Mouse (Mus musculus) heart, embryonic 15.5 days (tissue): Measurements from ENCODE around the gene Rnf43. TPM values are rescaled to one million over a fixed set of nuclear protein-coding genes. Genes with fewer than 3 reads are reported as not detected.

Experiments used
- ATAC-seq: fragments of 200-750 bp; cut with Nextera tagmentation; replicated peaks from 2 replicates; pipeline ENCODE4 v1.8.0; 2017; ENCODE audit warnings: low read depth, moderate TSS enrichment; ENCODE audit not compliant: insufficient number of reproducible peaks, insufficient read depth, low FRiP score
- H3K27ac ChIP-seq: fragments of 300-500 bp; sonication (generic); 2 replicates; pipeline ENCODE4 v1.5.1; 2015; ENCODE audit warnings: mild to moderate bottlenecking, inconsistent platforms
- H3K27me3 ChIP-seq: fragments of 300-500 bp; sonication (generic); 2 replicates; pipeline ENCODE4 v1.6.1; 2015; ENCODE audit warnings: inconsistent platforms
- H3K36me3 ChIP-seq: fragments of 300-500 bp; sonication (generic); 2 replicates; pipeline ENCODE4 v1.6.1; 2015; ENCODE audit warnings: mild to moderate bottlenecking, inconsistent platforms
- H3K4me1 ChIP-seq: fragments of 300-500 bp; sonication (generic); replicated peaks from 2 replicates; pipeline ENCODE4 v1.6.1; 2015; ENCODE audit warnings: inconsistent platforms
- H3K4me2 ChIP-seq: fragments of 300-500 bp; sonication (generic); 2 replicates; pipeline ENCODE4 v1.6.1; 2015; ENCODE audit warnings: inconsistent platforms, mild to moderate bottlenecking, moderate library complexity
- H3K4me3 ChIP-seq: fragments of 300-500 bp; sonication (generic); 2 replicates; pipeline ENCODE4 v1.5.1; 2015; ENCODE audit warnings: mild to moderate bottlenecking, inconsistent platforms
- H3K9ac ChIP-seq: fragments of 300-500 bp; sonication (generic); 2 replicates; pipeline ENCODE4 v1.6.1; 2015; ENCODE audit warnings: mild to moderate bottlenecking, inconsistent platforms
- H3K9me3 ChIP-seq: fragments of 300-500 bp; sonication (generic); replicated peaks from 2 replicates; pipeline ENCODE4 v1.6.1; 2016; ENCODE audit warnings: inconsistent platforms
- WGBS: fragments of 180-500 bp; shearing (Covaris S2); methylation state at CpG from one replicate; pipeline ENCODE4 v1.1.7; 2015; ENCODE audit warnings: mixed read lengths; 5-methylcytosine and 5-hydroxymethylcytosine counted together
- polyA plus RNA-seq: library from polyadenylated mRNA; unstranded; fragments of >200 nt; fragmentation: Nextera tagmentation; extraction: Ambion mirVana; gene quantifications from 2 replicates; pipeline ENCODE4 v1.2.1, GENCODE M21; 2015

Rnf43 gene
- polyA plus RNA-seq: 1.3 and 3.3 TPM in 2 replicates

DNA sequence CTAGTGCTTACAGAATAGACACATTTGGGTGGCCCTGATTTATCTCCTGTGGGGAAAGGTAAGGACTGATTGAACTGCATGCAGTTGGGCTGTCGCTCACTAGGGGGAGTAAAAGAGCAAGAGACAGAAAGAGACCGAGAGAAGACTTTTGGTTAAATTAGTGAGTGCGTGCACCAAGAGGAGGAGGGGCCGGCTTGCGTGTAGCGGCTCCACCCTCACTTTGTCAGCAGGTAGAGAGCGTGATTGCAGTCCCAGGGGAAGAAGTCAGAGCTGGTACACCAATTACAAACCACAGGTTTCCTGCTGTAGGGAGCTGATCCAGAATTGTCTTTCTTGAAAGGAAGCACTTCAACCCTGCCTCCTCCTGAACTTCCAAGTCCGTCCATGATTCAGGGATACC, at the start of gene Rnf43:
TSS of gene Rnf43 (plus strand) at position 316 of the 400 bp plus-strand sequence.
- peaks cover 10% of the 10 kb centered on the region for H3K27me3 ChIP-seq
- under 1% methylated on average over 8 of the region's 8 CpGs for WGBS
- peak within 1 kb of the TSS; percentile 78 for H3K4me2 ChIP-seq
- H3K9me3 ChIP-seq: no peaks in the 10 kb centered on the region
- 0 out of 2 replicates have a peak, but pooled peaks cover 6% of the 10 kb centered on the region for H3K4me1 ChIP-seq
- H3K36me3 ChIP-seq: no peaks in the 10 kb centered on the region
- H3K4me3 ChIP-seq: peak within 1 kb of the TSS; percentile 53
- ATAC-seq: peak; percentile 35; the same call in 1 of the 2 replicates
- H3K27ac ChIP-seq: no peak within 1 kb of the TSS
- peak within 1 kb of the TSS; percentile 42 for H3K9ac ChIP-seq

DNA sequence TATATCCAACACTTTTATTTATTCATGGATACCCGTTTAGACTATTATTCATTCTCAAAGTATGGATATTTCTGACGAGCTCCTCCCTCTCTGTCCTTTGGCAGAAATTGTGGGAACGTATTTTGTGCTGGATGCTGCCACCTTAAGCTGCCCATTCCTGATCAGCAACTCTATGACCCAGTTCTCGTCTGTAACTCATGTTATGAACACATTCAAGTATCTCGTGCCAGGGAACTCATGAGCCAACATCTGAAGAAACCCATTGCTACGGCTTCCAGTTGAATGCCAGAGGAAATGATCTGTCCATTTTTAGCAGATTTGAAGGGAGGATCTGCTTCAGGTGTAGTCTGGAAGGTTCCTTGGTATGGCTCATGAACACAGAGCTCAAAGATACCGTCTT, 48.5 kb upstream of the Rnf43 start:
- no peaks in the 10 kb centered on the region for H3K4me1 ChIP-seq
- H3K27me3 ChIP-seq: no peaks in the 10 kb centered on the region
- H3K9ac ChIP-seq: no peak overlapping the region
- no peaks in the 10 kb centered on the region for H3K9me3 ChIP-seq
- no peak for ATAC-seq
- no peak overlapping the region for H3K4me2 ChIP-seq
- H3K27ac ChIP-seq: no peak overlapping the region
- peaks cover 90% of the 10 kb centered on the region for H3K36me3 ChIP-seq
- WGBS: 88% methylated on average over 7 of the region's 7 CpGs
- H3K4me3 ChIP-seq: no peak overlapping the region

DNA sequence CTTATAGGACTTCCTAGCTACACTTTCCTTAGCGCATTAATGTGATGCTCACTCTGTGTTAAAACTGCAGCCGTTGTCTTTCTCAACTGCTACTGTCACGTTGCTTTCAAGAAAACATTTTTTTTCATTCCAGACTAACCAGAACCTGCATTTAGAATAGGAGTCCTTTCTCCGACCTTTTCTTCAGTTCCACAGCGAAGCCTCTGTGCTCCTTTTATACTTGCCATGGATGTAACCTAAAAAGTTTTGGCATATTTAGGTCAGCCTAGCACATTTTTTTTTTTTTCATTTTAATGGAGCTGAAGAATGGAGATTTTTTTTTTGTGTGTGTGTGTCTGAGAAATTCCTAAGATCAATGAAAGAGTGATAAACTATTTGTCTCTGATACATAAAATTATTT, 47.0 kb upstream of the Rnf43 start:
- Histone ChIP-seq H3K9ac (no peak overlapping the region), H3K27ac (no peak overlapping the region), H3K4me2 (no peak overlapping the region), H3K36me3 (peaks cover 77% of the 10 kb centered on the region), H3K9me3 (no peaks in the 10 kb centered on the region), H3K4me3 (no peak overlapping the region), H3K27me3 (no peaks in the 10 kb centered on the region), H3K4me1 (no peaks in the 10 kb centered on the region)
- 92% methylated on average over 5 of the region's 5 CpGs for WGBS
- ATAC-seq: no peak

DNA sequence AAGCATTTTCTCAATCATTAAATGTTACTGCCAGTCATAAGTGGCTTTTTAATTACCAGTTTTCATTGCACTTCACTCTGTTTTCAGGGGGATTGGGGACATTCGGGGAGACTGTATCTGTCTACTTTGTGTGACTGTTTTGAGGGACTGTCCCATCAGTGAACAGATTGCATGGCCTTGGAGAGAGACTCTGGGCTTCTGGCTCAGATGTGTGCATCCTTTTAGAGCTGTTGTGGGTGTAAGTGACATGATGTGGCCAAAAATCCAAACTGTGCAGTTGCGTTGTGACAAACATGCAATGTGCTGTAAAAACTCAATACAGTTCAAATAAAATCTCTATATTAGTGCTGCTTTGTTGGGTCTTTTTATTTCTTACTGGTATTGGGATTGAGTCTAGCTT, 46.6 kb upstream of the Rnf43 start:
- 92% methylated on average over 2 of the region's 2 CpGs for WGBS
- H3K9ac ChIP-seq: no peak overlapping the region
- no peak for ATAC-seq
- H3K27me3 ChIP-seq: no peaks in the 10 kb centered on the region
- H3K4me1 ChIP-seq: no peaks in the 10 kb centered on the region
- no peaks in the 10 kb centered on the region for H3K9me3 ChIP-seq
- peaks cover 73% of the 10 kb centered on the region for H3K36me3 ChIP-seq
- no peak overlapping the region for H3K27ac ChIP-seq
- no peak overlapping the region for H3K4me2 ChIP-seq
- H3K4me3 ChIP-seq: no peak overlapping the region

DNA sequence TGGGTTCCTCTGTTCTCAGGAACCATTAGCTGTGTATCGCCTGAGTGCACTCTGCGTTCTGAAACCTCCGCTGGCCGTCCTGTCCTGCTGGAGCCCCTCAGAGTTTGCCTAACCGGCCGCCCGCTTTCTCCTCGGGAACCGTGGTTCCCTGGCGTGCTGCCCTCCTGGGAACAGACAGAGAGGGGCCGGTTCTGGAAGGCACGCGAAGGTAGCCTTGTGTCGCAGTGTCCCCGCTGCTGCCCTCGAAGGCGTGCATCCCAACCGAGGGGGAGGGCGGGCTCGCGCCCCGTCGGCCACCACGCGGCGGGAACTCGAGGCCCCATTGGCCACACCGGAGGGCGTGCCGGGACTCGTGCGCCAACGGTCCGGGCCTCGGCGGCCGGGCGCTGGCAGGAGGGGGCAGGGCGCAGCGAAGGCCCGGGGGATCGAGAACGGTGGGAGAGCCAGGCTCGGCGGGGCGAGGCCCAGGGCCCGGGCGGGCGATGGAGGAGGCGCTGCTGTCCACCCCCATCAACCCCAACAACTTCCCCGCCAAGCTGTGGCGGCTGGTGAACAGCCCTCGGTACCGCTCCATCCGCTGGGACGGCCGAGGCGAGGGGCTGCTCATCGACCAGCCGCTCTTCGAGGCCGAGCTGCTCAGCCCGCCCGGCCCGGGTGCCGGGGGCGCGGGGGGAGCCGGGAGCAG, 45.6 kb upstream of the Rnf43 start, which contains the start of gene Hsf5:
TSS of gene Hsf5 (plus strand) at position 375 of the 685 bp plus-strand sequence.
- H3K27ac ChIP-seq: no peak within 1 kb of the TSS
- H3K9ac ChIP-seq: no peak within 1 kb of the TSS
- peaks cover 63% of the 10 kb centered on the region for H3K36me3 ChIP-seq
- H3K27me3 ChIP-seq: no peaks in the 10 kb centered on the region
- H3K9me3 ChIP-seq: no peaks in the 10 kb centered on the region
- H3K4me1 ChIP-seq: no peaks in the 10 kb centered on the region
- WGBS: 85% methylated on average over 69 of the region's 69 CpGs
- no peak for ATAC-seq
- no peak within 1 kb of the TSS for H3K4me2 ChIP-seq
- no peak within 1 kb of the TSS for H3K4me3 ChIP-seq

DNA sequence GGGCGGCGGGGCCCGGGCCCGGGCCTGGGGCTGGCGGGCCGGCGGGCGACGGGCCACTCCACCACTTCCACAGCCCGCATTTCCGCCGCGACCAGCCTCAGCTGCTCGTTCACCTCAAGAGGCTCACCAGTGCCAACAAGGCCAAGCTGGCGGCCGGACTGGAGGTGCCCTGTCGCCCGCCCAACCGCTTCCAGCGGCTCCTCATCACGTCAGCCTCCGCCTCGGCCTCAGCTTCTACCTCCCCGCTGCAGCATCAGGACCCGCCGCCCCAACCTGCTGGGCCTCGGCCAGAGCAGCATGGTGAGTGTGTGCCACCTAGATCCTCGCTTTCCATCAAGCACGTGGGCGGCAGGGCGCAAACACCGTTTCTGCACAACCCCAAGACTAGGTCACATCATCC, 44.9 kb upstream of the Rnf43 start:
- Histone ChIP-seq H3K27ac (no peak overlapping the region), H3K4me3 (no peak overlapping the region), H3K27me3 (no peaks in the 10 kb centered on the region), H3K36me3 (peaks cover 59% of the 10 kb centered on the region), H3K9me3 (no peaks in the 10 kb centered on the region), H3K9ac (no peak overlapping the region), H3K4me2 (no peak overlapping the region), H3K4me1 (no peaks in the 10 kb centered on the region)
- WGBS: 94% methylated on average over 32 of the region's 32 CpGs
- ATAC-seq: no peak

DNA sequence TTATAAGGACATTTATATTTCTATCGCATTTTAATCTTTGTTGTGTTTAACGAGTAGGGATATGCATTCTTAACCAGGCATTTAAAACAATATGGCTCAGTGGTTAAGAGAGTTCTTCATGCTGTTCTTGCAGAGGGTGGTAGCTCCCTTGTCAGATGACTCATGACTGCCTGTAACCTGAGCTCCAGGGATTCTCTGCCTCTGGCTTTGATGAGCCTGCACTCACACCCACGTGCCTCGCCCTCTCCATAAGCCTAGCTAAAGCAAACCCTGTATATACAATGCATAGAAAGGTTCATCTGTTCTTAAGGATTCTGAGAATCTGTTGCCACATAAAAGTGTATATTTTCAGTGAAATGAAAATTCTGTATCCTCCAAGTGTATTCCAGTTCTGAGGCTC, 39.4 kb upstream of the Rnf43 start:
- H3K27me3 ChIP-seq: no peaks in the 10 kb centered on the region
- no peak overlapping the region for H3K4me3 ChIP-seq
- WGBS: 72% methylated on average over 4 of the region's 4 CpGs
- no peaks in the 10 kb centered on the region for H3K9me3 ChIP-seq
- H3K4me1 ChIP-seq: no peaks in the 10 kb centered on the region
- no peak overlapping the region for H3K27ac ChIP-seq
- no peak overlapping the region for H3K4me2 ChIP-seq
- no peak overlapping the region for H3K9ac ChIP-seq
- ATAC-seq: no peak
- peaks cover 23% of the 10 kb centered on the region; the same call in 1 of the 2 replicates for H3K36me3 ChIP-seq

DNA sequence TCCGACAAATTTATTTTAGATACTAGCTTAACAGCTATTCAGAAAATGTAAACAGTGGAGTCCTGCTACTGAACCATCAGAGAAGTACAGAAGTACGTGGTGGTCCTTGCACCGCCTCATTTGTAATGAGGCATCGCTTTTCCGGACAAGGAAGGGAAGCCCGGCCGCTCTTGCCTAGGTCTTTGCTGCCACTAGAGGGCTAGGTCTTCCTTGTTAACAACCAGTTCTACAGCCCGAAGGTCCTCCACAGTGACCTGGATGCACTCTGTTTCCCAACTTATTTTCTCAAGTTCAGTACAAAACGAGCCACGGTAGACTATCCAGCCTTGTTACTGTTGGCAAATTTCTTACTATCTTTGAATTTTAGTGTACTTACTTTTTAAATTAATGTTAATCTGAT, 32.7 kb upstream of the Rnf43 start:
- Histone ChIP-seq H3K9me3 (no peaks in the 10 kb centered on the region), H3K27ac (no peak overlapping the region), H3K4me2 (no peak overlapping the region), H3K4me3 (no peak overlapping the region), H3K36me3 (no peaks in the 10 kb centered on the region), H3K4me1 (0 out of 2 replicates have a peak, but pooled peaks cover 3% of the 10 kb centered on the region), H3K27me3 (no peaks in the 10 kb centered on the region), H3K9ac (no peak overlapping the region)
- WGBS: 20% methylated on average over 10 of the region's 10 CpGs
- ATAC-seq: no peak

DNA sequence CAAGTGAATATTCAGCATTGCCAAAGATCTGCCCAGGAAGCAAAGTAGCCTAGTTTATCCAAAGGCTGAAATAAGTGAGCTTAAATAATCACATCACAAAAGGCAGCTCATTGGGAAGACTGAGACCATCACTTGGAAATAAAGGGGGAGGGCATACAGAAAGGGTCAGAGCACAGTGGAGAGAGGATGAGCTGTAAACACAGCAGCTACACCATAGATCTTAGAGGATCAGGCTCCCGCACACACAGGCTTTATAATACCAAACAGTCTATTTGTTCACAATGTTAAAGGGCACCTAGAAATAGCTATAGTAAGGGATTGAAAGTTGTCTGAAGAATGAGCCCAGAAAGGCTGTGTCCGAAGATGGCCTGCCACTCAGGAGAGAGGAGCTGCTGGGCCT, 23.7 kb upstream of the Rnf43 start:
- Histone ChIP-seq H3K9me3 (no peaks in the 10 kb centered on the region), H3K4me2 (peak overlapping the region; percentile 80), H3K4me3 (peak overlapping the region; percentile 54), H3K36me3 (no peaks in the 10 kb centered on the region), H3K27me3 (no peaks in the 10 kb centered on the region), H3K27ac (peak overlapping the region; percentile 53), H3K9ac (peak overlapping the region; percentile 74), H3K4me1 (peaks cover 6% of the 10 kb centered on the region)
- ATAC-seq: no peak
- 29% methylated on average over 2 of the region's 2 CpGs for WGBS

DNA sequence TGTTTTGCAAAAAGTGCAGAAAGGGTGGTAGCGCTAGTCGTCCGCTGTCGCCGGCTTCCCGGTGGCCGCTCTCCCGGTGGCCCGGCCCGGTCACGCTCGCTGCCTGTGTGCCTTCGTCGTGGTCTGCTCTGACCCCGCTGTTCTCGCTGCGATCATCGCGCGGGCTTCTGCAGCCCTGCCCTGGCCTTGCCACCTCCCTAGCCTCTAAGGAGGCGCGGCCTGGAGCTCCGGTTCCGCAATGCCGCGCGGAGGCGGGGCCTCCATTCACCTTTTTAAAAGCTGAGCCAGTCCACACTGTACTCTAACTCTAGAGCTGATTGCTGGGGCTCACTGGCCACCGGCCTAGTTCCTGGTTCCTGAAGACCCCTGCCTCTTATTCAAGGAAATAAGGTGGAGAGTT, 23.3 kb upstream of the Rnf43 start:
- peak; percentile 84 for ATAC-seq
- H3K9ac ChIP-seq: peak overlapping the region; percentile 74
- peak overlapping the region; percentile 80 for H3K4me2 ChIP-seq
- no peaks in the 10 kb centered on the region for H3K36me3 ChIP-seq
- peak overlapping the region; percentile 54 for H3K4me3 ChIP-seq
- H3K27ac ChIP-seq: peak overlapping the region; percentile 53
- H3K9me3 ChIP-seq: no peaks in the 10 kb centered on the region
- peaks cover 6% of the 10 kb centered on the region for H3K4me1 ChIP-seq
- no peaks in the 10 kb centered on the region for H3K27me3 ChIP-seq
- under 1% methylated on average over 29 of the region's 29 CpGs for WGBS

DNA sequence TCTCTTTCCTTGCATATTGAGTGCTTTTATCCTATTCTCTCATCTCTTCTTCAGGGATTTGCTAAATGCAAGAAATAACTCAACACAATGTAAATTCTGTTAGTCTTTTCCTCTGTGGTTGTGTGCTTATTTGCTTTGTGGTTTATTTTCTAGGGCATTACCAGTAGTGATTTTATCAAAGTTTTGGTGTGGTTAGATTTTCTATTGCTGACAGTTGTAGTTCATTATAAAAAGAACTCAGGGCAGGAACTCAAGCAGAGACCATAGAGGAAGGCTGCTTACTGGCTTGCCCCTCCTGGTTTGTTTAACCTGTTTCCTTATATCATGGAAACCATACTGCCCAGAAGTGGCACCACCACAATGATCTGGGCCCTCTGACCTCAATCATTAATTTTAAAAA, 19.7 kb upstream of the Rnf43 start:
- Histone ChIP-seq H3K9ac (no peak overlapping the region), H3K4me2 (no peak overlapping the region), H3K9me3 (no peaks in the 10 kb centered on the region), H3K27me3 (no peaks in the 10 kb centered on the region), H3K4me3 (no peak overlapping the region), H3K27ac (no peak overlapping the region), H3K4me1 (peaks cover 6% of the 10 kb centered on the region), H3K36me3 (no peaks in the 10 kb centered on the region)
- no peak for ATAC-seq

DNA sequence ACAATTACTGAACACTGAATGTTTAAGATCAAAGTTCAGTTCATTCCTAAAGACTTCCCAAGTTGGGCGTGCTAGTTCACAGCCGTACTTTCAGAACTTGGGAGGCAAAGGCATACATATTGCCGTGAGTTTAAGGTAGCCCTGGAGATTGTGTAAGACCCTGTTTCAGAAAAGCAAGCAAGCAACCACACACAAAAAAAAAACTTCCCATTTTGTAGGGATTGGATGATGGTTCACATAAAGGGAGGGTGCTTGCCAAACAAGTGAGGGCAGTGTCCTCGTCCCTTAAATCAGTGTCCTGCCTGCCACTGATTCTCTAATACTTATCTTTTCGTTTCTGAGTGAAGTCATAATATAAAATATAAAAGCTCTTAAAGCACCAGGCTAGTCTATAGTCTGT, 7.8 kb upstream of the Rnf43 start:
- Histone ChIP-seq H3K9me3 (no peaks in the 10 kb centered on the region), H3K9ac (no peak overlapping the region), H3K27me3 (no peaks in the 10 kb centered on the region), H3K4me3 (no peak overlapping the region), H3K27ac (no peak overlapping the region), H3K4me2 (no peak overlapping the region), H3K36me3 (no peaks in the 10 kb centered on the region), H3K4me1 (no peaks in the 10 kb centered on the region)
- no peak for ATAC-seq
- WGBS: 72% methylated on average over 5 of the region's 5 CpGs
